Mouse (Mus musculus) thymus, postnatal 36 days (tissue): ENCODE measurements at regions not wholly inside any gene's neighbourhood (a gene's known extent, or its start where the extent isn't known, plus 50 kb on each side); places are given as distances from the start of the nearest gene placed in this dataset.

Source experiments
- DNase-seq, 2 experiments: peaks; one replicate each; pipeline ENCODE4 v3.0.0; 2022; ENCODE audit warnings: mixed read lengths in 2 of 2

- no peak for DNase-seq
Observed at GRCm38 (mm10) chr1:51697265-51698192, 218.3 kb downstream of the Myo1b start.

DNA sequence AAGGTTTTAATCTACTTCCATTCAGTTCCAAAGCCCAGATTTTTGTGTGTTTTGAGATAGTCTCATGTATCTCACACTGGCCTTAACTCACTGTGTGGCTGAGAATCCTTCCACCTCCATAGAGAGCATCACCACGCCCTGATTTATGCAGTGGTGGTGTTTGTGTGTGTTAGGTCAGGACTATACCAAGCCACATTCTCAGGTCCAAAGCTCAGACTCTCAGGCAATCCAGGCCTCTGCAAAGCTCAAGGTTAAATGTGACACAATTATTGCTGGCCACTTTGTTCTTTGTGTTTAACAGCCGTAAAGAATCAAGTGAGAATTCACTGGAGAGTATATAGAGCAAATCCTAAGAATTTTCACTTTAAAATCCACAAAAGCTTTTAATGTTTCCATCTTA is 218.2 kb upstream of the Nabp1 start:
- DNase-seq: no peak

DNA sequence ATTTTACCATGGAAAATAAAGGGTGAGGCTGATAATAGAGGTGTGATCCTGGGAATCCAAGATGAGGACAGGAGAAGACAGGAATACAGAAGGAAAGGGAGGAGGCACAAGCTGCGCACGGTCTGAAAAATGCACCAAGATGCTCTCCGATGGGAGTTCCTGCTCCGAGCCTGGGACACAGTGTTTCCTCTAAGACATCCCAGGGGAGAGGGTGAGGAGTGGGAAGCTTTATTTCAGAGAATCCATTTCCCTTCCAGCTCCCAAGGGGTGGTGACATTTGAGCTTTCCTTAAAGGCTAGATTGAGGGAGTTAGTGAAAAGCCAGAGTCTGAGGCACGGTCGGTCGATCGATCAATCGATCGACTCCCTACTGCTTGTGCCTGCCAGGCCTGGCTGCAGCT is 212.7 kb upstream of the Nabp1 start:
- DNase-seq: no peak

DNA sequence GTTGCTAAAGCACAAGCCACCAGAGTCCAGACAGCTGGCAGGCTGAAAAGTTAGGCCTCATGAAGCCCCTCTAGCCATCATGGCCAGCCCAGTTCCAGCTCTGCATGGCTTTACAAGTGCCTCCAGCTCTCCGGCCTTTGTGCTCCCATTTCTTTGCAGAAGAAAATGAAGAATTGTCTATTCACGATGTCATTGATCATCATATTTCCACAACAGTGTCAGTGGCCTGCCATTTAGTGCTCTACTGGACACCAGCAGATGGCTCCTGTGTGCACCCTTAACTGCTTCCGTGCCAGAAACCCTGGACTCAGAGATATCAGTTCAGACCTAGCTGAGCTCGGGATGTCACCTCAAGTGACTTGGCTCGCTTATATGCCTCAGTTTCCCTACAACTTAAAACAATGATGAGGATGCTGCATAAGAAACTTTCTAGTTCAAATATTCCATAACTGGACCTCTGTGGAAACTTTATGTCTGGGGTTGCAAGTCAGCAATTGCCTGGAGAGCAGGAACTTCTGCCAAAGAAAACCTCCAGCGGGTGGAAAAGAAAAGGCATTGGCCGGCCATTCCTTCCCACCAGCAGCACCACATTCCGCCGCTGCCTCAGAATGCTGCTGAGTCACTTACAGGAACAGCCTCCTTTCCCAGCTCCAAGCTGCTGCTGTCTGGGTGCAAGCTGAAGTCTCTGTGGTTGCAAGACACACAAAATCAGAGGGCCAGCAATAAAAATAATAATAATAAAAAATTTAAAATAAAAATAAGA is 211.4 kb upstream of the Nabp1 start:
- no peak for DNase-seq

- DNase-seq: no peak
Observed at GRCm38 (mm10) chr1:51688946-51689345, 210.7 kb upstream of the Nabp1 start.

- DNase-seq: no peak
Observed at GRCm38 (mm10) chr1:51688224-51688545, 210.0 kb upstream of the Nabp1 start.

- no peak for DNase-seq
Observed at GRCm38 (mm10) chr1:51687484-51688223, 209.4 kb upstream of the Nabp1 start.

GRCm38 (mm10) chr1:51686759-51687158 is 208.5 kb upstream of the Nabp1 start:
- no peak for DNase-seq

GRCm38 (mm10) chr1:51682273-51682672 is 204.0 kb upstream of the Nabp1 start:
- no peak for DNase-seq

GRCm38 (mm10) chr1:51681872-51682271 is 203.6 kb upstream of the Nabp1 start:
- no peak for DNase-seq

- DNase-seq: no peak
Observed at GRCm38 (mm10) chr1:51680725-51681124, 202.5 kb upstream of the Nabp1 start.

- DNase-seq: no peak
Observed at GRCm38 (mm10) chr1:51678290-51678928, 200.2 kb upstream of the Nabp1 start.

DNA sequence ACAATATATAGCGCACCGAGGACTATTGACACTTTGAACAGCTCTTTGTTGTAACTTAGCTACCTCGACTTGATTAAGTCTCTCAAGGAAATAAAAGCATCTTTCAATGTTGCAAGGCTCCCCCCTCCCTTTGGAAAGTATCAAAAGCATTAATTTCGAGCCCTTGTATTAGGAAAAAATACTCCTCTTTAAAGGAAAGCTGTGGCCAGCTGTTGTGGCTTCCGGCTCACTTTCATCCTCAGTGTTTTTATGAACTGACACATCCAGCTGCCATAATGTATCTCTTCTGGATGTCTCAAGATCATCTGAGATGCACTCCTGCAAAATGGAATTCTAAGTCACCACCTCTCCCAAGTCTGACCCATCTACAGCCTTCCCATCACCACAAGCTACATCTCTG is 199.6 kb upstream of the Nabp1 start:
- DNase-seq: no peak

DNA sequence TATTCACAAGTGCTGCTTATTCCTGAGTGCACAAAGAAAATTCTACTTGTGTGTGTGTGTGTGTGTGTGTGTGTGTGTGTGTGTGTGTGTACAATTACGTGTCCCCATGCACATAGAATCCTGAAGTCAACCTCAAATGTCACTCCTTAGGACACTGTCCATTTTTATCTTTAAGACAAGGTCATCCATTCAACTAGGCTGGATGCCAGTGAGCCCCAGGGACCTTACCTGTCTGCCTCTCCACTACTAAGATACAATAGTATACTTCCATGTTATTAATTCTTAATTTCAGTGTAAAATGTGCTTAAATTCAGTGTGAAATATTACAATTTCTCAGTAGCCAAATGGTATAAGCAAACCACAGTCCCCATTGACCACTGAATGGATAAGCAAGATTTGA is 193.5 kb upstream of the Nabp1 start:
- no peak for DNase-seq

GRCm38 (mm10) chr1:51671287-51671686 is 193.1 kb upstream of the Nabp1 start:
- no peak for DNase-seq

DNA sequence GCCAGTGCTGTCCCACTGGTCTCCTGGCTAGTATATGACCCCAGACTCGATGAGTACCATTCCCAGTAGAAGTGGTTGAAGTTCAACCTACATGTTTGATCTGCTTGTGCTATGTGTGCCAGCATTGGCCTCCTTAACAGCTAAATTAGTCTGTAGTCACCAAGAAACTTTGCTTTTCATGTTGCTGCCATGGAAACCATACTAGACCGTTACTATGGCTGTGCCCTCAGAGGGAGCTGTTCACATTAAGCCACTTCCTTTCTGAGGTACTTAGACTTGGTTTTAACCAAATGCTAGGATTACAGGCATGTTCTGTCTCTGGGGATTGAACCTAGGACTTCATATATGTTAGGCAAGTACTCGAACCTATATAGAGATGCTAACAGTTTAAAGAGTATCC is 191.8 kb upstream of the Nabp1 start:
- DNase-seq: no peak

DNA sequence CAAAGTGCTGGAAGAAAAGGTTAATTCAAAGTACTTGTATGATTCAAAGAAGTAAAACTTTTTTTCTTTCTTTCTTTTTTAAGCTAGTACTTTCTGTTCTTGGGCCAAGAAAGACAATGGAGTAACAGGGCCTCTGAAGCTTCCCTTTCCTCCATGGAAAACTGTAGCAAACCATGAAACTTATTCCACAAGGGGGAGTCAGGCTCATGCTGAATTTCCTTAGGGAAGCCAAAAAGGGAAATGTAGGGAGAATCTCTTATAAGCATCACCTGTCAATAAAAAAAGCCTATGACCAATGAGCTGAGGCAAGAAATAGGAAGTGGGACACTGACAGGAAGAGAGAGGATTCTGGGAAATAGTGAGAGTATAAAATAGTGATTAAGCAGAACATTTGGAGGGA is 190.7 kb upstream of the Nabp1 start:
- DNase-seq: no peak

- DNase-seq: no peak
Observed at GRCm38 (mm10) chr1:51660531-51660930, 182.3 kb upstream of the Nabp1 start.

- DNase-seq: no peak
Observed at GRCm38 (mm10) chr1:51657203-51657602, 179.0 kb upstream of the Nabp1 start.

DNA sequence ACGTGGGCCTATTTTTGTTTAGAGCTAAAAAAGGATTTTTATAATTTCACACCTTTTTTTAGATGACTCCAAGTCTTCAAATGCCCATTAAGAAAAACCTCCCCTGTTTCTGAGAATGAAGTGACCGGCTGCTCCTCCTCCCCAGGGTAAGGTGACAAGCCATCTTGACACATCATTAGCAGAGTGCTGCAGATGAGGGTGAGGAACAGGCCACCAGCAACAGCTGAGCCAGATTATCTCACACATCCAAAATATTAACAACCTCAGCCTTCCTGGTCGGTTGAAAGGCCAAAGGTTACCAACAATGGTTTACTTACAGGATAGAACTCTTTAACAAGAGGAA is 172.4 kb upstream of the Nabp1 start:
- no peak for DNase-seq

DNA sequence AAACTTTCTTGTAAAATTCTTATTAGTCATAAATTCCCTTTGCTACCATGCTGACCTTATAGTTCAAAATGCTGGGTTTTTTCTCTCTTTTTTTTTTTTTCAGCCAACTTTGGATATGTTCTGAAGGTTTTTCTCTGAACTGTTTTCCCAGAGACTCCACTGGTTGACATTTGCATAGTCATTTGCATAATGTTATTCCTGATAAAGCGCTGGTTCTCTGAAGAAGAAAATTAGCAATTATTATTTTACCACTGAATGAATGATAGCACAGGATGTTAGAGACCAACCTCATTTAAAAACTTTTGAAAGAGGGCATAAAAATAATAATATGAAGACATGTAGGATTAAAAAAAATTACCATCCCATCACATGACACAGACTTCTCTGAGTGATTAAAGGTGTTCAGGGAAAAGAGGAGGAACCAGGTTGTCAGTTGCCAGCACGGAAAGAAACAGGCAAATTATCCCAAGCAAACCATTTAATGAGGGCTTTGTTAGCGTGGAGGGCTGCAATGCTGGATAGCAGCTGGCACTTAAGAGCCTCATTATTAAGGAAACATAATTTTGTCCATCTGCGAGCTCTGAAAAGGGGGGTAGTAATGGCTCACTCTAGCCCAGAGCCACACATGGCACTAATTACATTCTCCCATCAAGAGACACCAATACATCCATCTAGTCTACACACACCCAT is 171.9 kb upstream of the Nabp1 start:
- DNase-seq: no peak

- DNase-seq: no peak
Observed at GRCm38 (mm10) chr1:51647955-51648354, 169.7 kb upstream of the Nabp1 start.

GRCm38 (mm10) chr1:51644399-51644798 is 166.2 kb upstream of the Nabp1 start:
- DNase-seq: peak; percentile 59 to 69
